Mouse (Mus musculus) heart, postnatal 25 days (tissue): ENCODE results near the gene Slc12a7. TPM values are rescaled to one million over a fixed set of nuclear protein-coding genes. Genes with fewer than 3 reads are reported as not detected.

ENCODE experiments used
- DNase-seq: peaks from one replicate; pipeline ENCODE4 v3.0.0; 2022; ENCODE audit warnings: low spot score
- intact Hi-C: fragments of 180-260 bp; cut with DNase I; formaldehyde crosslinking; loops from one replicate; pipeline ENCODE4 v1.15.1; 2025
- total RNA-seq, 2 experiments: library from RNA; stranded (reverse); gene quantifications; 2 replicates each; pipeline ENCODE4 v1.2.3; 2021

Slc12a7 gene
- total RNA-seq, 2 experiments from 2014 or later = 162 to 182 TPM

GRCm38 (mm10) chr13:73751284-73751683, 18.4 kb downstream of the Slc12a7 start:
- DNase-seq = no peak
- intact Hi-C loops = no loop called here

- intact Hi-C loops = no loop called here
- DNase-seq = no peak
Measured at GRCm38 (mm10) chr13:73755809-73756208, 22.9 kb downstream of the Slc12a7 start.

GRCm38 (mm10) chr13:73756916-73757315, 24.0 kb downstream of the Slc12a7 start:
- intact Hi-C loops = no loop called here
- DNase-seq = no peak

GRCm38 (mm10) chr13:73757362-73757761, 24.5 kb downstream of the Slc12a7 start:
- DNase-seq = no peak
- intact Hi-C loops = no loop called here

GRCm38 (mm10) chr13:73759596-73759995, 26.7 kb downstream of the Slc12a7 start:
- intact Hi-C loops = no loop called here
- no peak for DNase-seq

GRCm38 (mm10) chr13:73760126-73760525, 27.2 kb downstream of the Slc12a7 start:
- intact Hi-C loops = no loop called here

GRCm38 (mm10) chr13:73762938-73763337, 30.0 kb downstream of the Slc12a7 start:
- DNase-seq = no peak
- intact Hi-C loops = no loop called here

More at GRCm38 (mm10) chr13:73760126-73760525, 27.2 kb downstream of the Slc12a7 start:
- no peak for DNase-seq

GRCm38 (mm10) chr13:73763439-73764255, 30.8 kb downstream of the Slc12a7 start:
- intact Hi-C loops = no loop called here

GRCm38 (mm10) chr13:73764256-73764775, 31.4 kb downstream of the Slc12a7 start:
- intact Hi-C loops = no loop called here
- no peak for DNase-seq

More at GRCm38 (mm10) chr13:73763439-73764255, 30.8 kb downstream of the Slc12a7 start:
- peak; percentile 74 for DNase-seq

GRCm38 (mm10) chr13:73765393-73765792, 32.5 kb downstream of the Slc12a7 start:
- intact Hi-C loops = no loop called here
- no peak for DNase-seq

GRCm38 (mm10) chr13:73767224-73767623, 34.3 kb downstream of the Slc12a7 start:
- DNase-seq = no peak
- intact Hi-C loops = no loop called here

GRCm38 (mm10) chr13:73767754-73768153, 34.9 kb downstream of the Slc12a7 start:
- no peak for DNase-seq
- intact Hi-C loops = no loop called here

- intact Hi-C loops = no loop called here
- DNase-seq = no peak
Measured at GRCm38 (mm10) chr13:73768311-73768710, 35.4 kb downstream of the Slc12a7 start.

GRCm38 (mm10) chr13:73769916-73770682, 37.2 kb downstream of the Slc12a7 start:
- intact Hi-C loops = no loop called here
- no peak for DNase-seq

GRCm38 (mm10) chr13:73771131-73771530, 38.2 kb downstream of the Slc12a7 start:
- no peak for DNase-seq
- intact Hi-C loops = no loop called here

GRCm38 (mm10) chr13:73772655-73773054, 39.8 kb downstream of the Slc12a7 start:
- intact Hi-C loops = no loop called here
- DNase-seq = no peak

GRCm38 (mm10) chr13:73773519-73774205, 40.8 kb downstream of the Slc12a7 start:
- DNase-seq = no peak
- intact Hi-C loops = loop anchor here (2.0 kb wide), 2 partner anchors 15 to 43 kb away; no protein-coding TSS in a partner anchor

- intact Hi-C loops = loop anchor here (2.0 kb wide), 2 partner anchors 13 to 45 kb away; no protein-coding TSS in a partner anchor
- no peak for DNase-seq
Measured at GRCm38 (mm10) chr13:73775786-73776185, 42.9 kb downstream of the Slc12a7 start.

GRCm38 (mm10) chr13:73777578-73777977, 44.7 kb downstream of the Slc12a7 start:
- intact Hi-C loops = no loop called here
- DNase-seq = no peak

GRCm38 (mm10) chr13:73782486-73782885, 49.6 kb downstream of the Slc12a7 start:
- intact Hi-C loops = no loop called here

More at GRCm38 (mm10) chr13:73782486-73782885, 49.6 kb downstream of the Slc12a7 start:
- DNase-seq = no peak
